Mouse (Mus musculus) gastrocnemius, postnatal 4 days (tissue): ENCODE results near the gene Irf9. TPM values are rescaled to one million over a fixed set of nuclear protein-coding genes. Genes with fewer than 3 reads are reported as not detected.

Experiments used
- DNase-seq, 2 experiments: peaks; one replicate each; pipeline ENCODE4 v3.0.0; 2021 to 2022; ENCODE audit warnings: low spot score in 2 of 2, mixed read lengths in 2 of 2
- total RNA-seq, 2 experiments: library from RNA; stranded (reverse); gene quantifications; 2 replicates each; pipeline ENCODE4 v1.2.3; 2021

Gene Irf9
- total RNA-seq, 2 experiments from 2014 or later, result 7.0 to 9.0 TPM

DNA sequence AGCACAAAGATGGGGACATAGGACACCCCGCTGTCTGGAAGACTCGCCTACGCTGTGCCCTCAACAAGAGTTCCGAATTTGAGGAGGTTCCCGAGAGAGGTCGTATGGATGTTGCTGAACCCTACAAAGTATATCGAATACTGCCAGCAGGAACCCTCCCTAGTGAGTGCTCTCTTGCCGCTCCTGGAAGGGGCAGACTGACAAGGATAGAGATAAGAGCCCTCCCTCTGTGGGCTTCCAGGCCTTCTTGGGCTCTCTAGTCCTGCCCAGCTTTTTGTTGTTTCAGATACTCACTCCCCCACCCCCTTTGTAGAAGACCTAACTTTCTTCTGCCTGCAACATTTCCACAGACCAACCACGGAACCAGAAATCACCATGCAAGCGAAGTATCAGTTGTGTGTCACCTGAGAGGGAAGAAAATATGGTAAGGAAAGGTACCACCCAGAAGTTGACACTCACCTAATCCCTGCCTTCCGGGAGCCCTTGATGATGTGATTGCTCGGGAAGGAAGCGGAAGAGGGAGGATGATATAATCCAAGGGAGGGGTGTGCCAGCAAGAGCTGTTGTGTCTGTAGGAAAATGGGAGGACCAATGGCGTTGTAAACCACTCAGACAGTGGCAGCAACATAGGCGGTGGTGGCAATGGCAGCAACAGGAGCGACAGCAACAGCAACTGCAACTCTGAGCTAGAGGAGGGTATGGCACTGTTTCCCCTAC lies 2.5 kb downstream of the Irf9 start:
- no peak for DNase-seq

DNA sequence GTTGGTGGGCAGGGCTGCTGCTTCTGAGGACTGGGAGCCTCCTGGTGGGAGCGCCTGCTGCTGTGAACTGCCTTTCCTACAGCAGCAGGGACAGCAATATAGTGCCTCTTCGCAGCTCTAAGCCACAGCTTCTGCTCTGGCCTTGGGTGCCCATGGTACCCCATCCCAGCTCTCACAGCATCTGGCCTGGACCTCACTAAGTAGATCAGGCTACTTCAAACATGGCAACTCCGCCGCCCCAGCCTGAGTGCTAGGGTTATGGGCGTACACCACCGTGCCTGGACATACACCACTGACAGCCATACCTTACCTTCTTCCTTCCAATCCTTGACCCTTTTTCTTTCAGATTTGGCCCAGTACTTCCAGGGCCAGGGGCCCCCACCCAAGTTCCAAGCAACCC lies 5.0 kb downstream of the Irf9 start:
- no peak for DNase-seq

DNA sequence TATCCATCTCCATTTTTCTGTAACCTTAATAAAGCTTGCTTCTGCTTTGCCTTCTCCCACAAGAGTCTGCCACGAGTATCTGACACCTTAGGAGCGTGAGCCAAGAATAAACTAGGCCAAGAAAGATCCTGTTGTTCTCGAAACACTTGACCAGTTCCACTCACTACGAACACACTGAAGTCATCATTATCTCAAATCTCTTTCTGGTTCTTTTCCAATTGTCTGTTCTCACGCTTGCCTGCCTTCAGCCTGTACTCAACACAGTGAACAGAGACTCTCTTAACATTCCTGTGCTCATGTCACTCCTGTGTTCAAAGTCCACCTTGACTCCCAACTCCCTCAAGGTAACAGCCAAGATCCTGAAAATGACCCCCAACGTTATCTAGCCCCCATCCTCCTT lies 10.0 kb downstream of the Irf9 start:
- DNase-seq, result no peak

DNA sequence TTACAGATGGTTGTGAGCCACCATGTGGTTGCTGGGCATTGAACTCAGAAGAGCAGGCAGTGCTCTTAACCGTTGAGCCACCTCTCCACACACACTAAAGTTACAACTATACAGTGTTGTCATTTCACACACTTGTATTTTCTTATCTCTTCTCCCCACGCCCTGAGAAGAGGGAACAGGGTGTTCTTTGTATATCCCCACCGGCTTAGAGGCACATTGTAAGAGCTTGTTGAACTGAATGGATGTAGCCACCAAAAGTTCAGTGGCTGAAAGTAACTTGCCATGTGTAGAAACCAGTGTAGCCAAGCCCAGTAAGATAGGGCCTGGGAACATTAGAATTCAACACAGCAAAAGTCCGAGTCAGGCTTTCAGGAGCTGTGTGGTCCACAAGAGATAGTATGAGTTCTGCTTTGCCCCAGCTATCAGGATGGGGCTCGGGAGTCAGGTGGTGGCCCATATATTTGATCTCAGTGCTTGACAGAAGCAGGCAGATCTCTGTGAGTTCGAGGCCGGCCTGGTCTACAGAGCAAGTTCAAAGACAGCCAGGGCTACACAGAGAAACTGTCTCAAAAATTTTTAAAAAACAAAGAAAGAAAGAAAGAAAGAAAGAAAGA lies 11.3 kb downstream of the Irf9 start:
- DNase-seq, result no peak

DNA sequence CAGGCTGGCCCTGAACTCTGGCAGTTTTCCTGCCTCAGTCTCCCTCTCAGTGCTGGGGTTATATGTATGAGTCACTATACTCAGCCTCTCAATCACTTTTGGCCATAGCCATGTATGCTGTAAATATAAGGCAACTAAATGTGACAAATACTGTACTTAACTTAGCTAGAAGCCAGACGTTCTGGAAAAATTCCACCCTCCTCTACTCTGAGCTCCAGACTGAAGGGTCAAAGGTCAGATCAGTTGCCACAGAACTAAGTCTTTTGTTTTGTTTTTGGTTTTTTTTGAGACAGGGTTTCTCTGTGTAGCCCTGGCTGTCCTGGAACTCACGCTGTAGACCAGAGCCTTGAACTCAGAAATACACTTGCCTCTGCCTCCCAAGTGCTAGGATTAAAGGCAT lies 12.5 kb downstream of the Irf9 start:
- DNase-seq, result no peak

DNA sequence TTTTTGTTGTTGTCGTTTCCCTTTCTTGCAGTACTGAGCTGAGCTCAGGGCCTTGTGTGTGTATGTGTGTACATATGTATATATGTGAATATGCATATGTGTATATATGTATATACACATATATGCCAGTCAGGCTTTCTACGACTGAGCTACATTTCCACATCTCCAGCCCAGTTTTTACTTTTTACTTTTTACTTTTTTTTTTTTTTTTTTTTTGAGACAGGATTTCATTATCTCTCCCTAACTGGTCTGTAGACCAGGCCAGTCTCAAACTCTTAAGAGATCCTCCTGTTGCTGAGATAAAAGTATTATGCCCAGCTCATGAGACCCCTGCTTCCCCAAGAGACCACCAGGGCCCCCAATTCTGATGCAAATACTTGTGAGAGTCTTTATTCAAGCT lies 13.5 kb downstream of the Irf9 start:
- no peak for DNase-seq

DNA sequence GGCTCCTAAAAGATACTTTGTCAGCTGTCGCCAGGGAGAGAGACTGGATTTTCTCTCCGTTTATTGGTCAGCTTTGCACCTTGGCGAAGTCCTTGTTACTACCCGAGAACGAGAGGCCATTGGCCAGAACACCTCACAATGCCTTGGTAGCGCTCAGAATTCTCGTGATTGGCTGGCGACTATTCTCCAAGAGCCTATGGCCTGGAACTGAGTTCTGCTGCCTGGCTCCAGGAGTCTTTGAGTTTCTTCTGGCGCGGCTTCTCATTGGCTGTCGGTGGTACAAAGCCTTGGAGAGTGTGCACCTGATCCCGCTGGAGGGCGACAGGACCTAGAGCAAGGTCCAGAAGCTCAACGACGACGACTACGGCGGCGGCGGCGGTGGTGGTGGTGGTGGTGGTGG lies 14.5 kb downstream of the Irf9 start, which contains the start of gene Rec8:
TSS of gene Rec8 (plus strand) at position 216 of the 400 bp plus-strand sequence.
- no peak for DNase-seq

DNA sequence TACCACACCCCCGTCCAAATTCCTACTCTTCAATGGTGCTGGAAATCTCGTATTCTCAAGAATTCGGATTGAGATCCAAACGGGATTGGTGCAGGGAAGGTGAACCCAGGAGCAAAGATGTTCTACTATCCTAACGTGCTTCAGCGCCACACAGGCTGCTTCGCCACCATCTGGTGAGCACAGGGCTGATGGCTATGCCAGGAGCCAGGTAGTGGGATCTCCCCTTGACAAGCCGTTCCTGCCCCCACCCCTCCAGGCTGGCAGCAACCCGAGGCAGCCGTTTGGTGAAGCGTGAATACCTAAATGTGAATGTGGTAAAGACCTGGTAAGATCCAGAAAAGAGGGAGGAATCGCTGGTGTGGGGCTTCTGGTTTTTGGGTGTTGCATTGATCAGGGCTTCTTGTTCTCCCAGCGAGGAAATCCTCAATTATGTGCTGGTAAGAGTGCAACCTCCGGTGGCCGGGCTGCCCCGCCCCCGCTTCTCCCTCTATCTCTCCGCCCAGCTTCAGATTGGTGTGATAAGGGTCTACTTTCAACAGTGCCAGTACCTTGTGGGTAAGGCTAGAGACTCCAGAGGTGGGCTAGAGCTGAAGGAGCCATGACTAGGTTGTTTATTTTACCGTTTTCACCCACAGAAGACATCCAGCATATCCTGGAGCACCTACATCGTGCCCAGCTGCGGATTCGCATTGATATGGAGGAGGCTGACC lies 15.3 kb downstream of the Irf9 start:
- no peak for DNase-seq

DNA sequence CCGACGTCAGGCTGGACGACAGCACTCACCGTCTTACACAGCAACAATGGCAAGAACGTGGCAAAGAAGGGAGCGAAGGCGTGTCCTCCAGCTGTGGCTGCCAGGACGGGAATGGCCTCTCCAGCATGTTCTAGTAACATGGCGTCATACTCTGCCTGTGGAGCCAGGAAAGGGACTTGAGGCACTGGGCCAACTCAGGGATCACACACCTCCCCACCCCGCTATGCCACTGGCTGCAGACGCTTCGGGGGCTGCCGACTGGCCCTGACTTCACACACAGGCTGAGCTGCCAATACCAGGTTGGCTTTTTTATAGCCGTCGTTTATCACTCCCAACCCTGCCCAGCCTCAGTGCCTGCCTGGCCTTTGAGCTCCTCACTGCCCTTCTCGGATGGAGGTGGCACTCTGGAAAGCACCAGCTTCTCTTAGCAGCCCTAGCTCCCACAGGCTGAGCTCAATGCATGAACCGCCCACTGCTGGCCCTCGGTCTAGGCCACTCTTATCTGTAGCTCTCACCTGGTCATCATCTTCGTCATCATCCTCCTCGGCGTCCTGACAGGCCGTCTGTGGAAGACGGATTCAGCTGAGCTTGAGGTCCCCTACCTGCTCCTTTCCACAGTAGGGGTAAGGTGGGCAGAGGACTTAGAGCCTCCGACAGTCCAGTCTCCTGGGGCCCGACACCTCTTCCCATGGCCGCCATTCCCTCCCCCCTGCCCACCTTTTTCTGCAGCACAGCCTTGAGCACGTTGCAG lies 24.9 kb downstream of the Irf9 start:
- DNase-seq, result no peak

DNA sequence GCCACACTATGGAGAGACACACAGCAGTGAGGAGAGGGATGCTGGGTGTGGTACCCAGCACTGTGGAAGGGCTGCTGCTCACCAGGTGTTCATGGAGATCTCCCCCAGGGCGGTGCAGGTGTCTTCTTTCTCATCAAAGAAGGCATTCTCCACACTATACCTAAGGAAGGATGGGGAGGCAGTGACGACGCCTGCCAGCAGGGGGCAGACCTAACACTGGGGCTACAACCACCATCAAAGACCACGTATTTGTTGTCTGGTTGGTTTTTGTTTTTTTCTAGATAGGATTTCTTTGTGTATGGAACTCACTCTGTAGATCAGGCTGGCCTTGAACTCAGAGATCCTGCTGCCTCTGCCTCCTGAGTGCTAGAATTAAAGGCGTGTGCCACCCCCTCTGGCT lies 25.9 kb downstream of the Irf9 start:
- peak in 1 of 2 experiments; percentile 39 for DNase-seq

DNA sequence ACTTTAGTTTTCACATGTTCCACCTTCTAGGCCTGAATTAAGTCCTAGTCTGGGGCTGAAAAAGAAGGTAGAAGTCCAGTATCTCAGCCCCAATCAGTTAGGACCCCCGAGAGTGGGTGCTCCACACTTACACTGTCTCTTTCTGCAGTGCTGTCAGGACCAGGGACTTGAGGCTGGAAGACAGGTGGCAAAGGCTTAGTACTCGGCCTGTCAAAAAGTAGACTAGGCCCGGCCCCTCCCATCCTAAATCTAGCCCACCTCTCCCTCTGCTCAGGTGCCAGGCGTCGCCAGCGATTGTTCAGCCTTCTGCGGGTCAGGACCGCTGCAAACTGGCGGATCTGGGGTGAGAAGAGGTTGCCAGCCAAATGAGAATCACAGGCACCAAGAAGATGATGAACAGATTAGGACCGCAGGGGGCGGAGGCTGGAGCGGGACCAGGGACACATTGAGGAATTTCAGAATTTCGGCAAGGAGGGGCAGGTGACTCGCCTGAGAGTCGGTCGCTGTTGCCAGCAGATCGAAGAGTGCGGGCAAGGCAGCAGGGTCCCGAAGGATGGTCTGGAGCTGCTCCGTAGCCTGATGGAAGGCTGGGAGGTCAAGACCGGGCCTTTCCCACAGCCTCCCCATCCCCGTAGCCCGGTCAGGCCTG lies 31.6 kb downstream of the Irf9 start:
- peak; percentile 31 to 48 for DNase-seq

DNA sequence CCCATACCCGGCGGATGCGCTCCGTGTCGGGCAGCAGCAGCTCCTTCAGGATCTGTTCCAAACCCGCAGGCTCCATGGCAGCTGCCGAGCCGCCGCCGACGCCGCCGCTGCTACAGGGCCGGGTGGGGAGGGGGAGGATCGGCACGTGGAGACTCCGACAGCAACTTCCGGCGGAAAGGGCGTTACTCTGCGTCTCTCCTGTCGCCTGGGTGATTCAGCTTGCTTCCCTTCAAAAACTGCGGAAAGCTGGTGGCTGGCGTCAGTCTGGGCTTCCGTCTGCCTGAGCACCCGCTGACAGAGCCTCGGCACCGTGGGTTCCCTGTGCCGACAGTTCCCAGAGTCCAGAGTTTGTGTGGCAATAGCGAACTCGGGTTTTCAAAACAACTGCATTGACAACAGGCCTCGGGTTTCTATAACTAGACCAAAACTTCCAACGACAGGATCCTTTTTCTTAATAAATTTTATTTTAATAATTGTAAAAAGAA lies 32.2 kb downstream of the Irf9 start, which contains the start of gene Ipo4:
TSS of gene Ipo4 (minus strand) at position 435 of the 485 bp plus-strand sequence.
- DNase-seq, result peak; percentile 73 to 86

DNA sequence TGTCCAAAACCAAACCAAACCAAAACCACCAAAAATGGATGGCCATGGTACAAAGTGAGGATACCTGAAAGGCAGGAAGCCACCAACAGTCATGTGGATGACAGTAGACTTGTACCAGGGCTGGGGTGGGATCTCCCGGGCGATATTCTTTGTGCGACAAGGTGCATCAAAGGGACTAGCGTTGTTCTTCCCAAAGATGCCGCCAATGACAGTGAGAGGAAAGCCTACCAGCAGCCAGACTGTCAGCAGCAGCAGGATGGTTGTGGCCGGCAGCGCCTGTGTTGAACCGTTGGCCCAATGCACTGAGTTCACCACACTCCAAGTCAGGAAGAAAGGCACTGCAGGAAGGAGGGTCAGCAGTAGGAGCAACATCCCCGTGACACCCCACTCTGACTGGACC lies 34.4 kb downstream of the Irf9 start, which contains the start of gene Gm49378:
TSS of gene Gm49378 (minus strand) at position 101 of the 400 bp plus-strand sequence.
- DNase-seq, result no peak

DNA sequence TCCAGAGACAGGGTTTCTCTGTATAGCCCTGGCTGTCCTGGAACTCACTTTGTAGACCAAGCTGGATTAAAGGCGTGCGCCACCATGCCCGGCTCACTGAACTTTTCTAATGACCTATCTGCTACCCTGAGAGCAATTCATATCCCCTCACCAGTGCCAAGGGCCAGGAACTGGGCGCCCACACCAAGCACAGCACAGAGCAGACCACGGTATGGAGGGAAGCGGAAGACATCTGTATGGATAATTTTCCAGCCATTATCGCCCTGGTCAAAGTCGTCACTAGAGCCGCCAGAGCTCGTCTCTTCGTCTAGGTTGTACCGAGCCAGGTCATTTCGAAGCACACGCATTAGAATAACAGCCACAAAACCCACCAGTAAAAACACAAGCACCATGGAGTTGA lies 37.4 kb downstream of the Irf9 start:
- DNase-seq, result no peak

DNA sequence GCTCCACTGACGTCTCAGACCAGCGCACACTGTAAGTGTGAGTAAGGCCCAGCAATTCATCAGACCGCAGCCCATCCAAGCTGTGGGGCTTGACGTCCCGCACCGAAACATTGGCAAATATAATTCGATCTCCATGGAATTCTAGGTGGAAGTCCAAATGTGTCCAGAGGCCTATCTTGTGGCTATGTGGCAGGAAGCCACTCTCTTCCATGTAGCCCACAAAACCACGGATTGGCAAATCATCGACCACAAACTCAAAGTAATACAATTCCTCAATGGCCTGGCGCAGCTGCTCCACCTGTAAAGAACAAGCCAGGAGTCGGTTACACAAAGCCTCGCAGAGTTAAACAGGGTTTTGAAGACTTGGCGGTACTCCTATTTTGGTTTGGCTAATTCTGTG lies 37.9 kb downstream of the Irf9 start:
- DNase-seq, result no peak

DNA sequence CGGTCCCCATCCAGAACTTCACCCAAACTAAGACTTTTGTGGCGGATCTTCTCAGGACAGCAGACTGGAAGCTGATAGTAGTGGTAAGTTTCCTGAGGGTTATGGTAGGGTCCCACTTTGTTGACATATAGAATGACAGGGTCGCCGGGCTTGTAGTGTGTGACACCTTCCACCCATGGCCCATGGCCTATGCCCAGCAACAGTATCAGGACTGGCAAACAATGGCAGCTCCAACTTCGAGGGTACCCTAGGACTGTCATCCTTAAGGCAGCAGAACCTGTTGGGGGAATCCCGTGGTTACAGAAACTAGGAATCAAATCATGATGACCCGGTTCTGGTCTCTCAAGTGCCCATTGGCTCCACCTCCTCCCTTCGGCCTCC lies 39.3 kb downstream of the Irf9 start:
- DNase-seq, result no peak

DNA sequence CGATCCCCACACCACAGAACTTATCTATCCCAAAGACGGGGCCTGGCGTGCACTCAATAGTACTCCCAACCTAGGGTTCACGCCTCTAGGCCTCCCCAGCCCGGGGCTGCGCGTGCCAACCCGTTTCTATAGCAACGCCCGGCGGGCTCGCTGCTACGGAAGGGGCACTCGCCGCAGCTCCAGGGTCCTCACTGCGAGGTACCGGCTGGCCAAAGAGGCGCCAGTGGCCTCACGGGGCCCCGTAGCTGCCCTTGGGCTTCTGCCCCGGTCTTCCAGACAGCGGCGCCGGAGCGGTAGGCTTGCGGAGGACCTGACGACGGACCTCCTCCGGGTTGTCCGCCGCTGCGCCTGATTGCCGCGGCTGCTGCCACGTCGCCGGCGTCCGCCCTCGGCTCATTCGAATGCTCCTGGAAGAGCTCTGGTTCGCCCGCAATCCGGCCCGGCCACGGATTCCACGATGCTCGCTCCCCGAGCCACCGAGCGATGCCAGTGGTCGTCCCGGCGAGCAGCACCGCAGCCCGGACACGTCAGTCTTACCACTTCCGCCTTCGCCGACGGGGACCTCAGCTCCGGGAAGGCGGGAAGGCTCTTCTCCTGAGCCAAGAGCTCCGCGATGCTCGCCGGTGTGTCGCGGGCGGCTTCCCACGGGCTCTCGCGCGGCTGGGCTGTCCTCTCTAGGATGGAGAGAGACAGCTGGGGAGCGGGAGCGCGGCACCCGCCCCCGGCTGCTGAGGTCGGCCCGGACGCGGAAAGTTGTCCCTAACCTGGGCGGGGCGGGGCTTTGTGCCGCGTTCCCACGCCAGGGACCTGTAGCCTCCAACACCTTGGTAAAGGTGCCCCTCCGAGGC lies 39.9 kb downstream of the Irf9 start, which contains the start of gene Tm9sf1:
TSS of gene Tm9sf1 (minus strand) at position 747 of the 848 bp plus-strand sequence.
- DNase-seq, result peak; percentile 67 to 87

DNA sequence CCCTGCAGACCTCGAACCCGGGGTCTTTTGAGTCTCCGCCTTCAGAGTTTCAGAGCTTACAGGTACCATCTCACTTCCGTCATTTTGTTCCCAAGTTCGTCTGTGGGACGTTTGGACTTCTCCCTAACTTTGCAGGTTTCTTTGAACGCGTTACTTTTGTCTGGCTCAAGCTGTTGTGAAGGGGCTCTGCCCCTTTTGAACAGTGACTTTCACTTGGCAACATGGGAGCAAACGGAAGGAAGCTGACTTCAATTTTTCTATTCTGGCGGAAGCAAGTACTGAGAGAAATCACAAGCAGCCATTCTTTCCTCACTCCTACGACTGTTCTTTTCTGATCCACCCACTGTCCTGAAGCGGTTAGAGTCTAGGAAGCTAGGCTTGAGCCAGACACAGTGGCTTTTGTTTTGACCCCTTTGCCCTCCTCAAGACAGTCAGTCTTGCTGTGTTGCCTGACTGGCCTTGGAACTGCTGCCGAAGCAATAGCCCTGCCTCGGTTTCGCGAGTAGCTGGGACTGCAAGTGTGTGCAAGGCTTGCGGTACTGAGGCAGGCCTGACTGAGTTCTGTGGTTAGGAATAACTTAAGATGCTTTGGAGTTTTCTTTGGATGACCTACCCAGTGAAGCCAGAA lies 41.0 kb downstream of the Irf9 start:
- no peak for DNase-seq

DNA sequence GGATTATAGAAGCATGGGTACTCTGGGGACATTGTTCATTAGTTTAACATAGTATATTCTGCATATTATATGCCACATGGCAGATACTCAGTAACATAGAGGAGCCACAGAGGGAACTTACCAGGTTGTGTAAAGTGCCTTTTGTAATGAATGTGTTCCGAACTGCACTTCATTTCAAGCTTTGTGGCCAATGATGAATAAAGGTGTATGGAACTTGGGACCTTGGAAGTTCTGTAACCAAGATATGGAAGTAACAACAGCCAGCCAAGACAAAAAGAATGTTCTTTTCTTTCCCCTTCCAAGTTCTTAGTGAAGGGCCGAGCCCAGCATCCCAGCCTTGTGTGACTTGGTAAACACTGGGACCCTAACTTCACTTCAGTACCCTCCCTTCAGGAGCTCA lies 46.5 kb downstream of the Irf9 start, which contains the start of gene Tssk4:
TSS of gene Tssk4 (plus strand) at position 301 of the 400 bp plus-strand sequence.
- DNase-seq, result no peak
